Mouse (Mus musculus) adipocyte (in vitro differentiated cells): ENCODE data around the gene Rpl29.

Experiments used
- DNase-seq: peaks from one replicate; pipeline ENCODE4 v3.0.0-alpha.2; 2016; ENCODE audit warnings: low spot score

The Rpl29 gene

GRCm38 (mm10) chr9:106454888-106455681 is 25.8 kb downstream of the Rpl29 start:
- DNase-seq, result no peak

- DNase-seq, result no peak
These were observed 27.3 kb downstream of the Rpl29 start for GRCm38 (mm10) chr9:106456325-106457162.

- no peak for DNase-seq
These were observed 27.9 kb downstream of the Rpl29 start for GRCm38 (mm10) chr9:106457163-106457559.

- DNase-seq, result no peak
These were observed 28.7 kb downstream of the Rpl29 start for GRCm38 (mm10) chr9:106457920-106458319.

- no peak for DNase-seq
These were observed 30.7 kb downstream of the Rpl29 start for GRCm38 (mm10) chr9:106459946-106460345.

- DNase-seq, result no peak
These were observed 31.3 kb downstream of the Rpl29 start for GRCm38 (mm10) chr9:106460401-106461025.

GRCm38 (mm10) chr9:106461026-106461415 is 31.8 kb downstream of the Rpl29 start:
- DNase-seq, result no peak

GRCm38 (mm10) chr9:106461641-106462429 is 32.6 kb downstream of the Rpl29 start:
- DNase-seq, result no peak

- no peak for DNase-seq
These were observed 33.2 kb downstream of the Rpl29 start for GRCm38 (mm10) chr9:106462430-106462800.

GRCm38 (mm10) chr9:106463122-106464063 is 34.1 kb downstream of the Rpl29 start:
- DNase-seq, result no peak

- no peak for DNase-seq
These were observed 35.7 kb downstream of the Rpl29 start for GRCm38 (mm10) chr9:106464751-106465541.

- no peak for DNase-seq
These were observed 36.4 kb downstream of the Rpl29 start, which contains the start of gene Gpr62 for GRCm38 (mm10) chr9:106465571-106466200. Gpr62 (minus strand) TSS chr9:106465938.

GRCm38 (mm10) chr9:106466721-106467120 is 37.5 kb downstream of the Rpl29 start:
- no peak for DNase-seq

GRCm38 (mm10) chr9:106467746-106468145 is 38.5 kb downstream of the Rpl29 start:
- no peak for DNase-seq

GRCm38 (mm10) chr9:106469317-106469716 is 40.1 kb downstream of the Rpl29 start:
- DNase-seq, result no peak

- DNase-seq, result no peak
These were observed 40.5 kb downstream of the Rpl29 start for GRCm38 (mm10) chr9:106469776-106470175.

GRCm38 (mm10) chr9:106470991-106471750 is 41.9 kb downstream of the Rpl29 start:
- DNase-seq, result no peak

- no peak for DNase-seq
These were observed 42.6 kb downstream of the Rpl29 start for GRCm38 (mm10) chr9:106471892-106472291.

- peak; percentile 59 for DNase-seq
These were observed 43.1 kb downstream of the Rpl29 start for GRCm38 (mm10) chr9:106472321-106472720.
